Mouse (Mus musculus) megakaryocyte, embryonic 14.5 days (primary cell): ENCODE data around the gene Nts. TPM values are rescaled to one million over a fixed set of nuclear protein-coding genes. Genes with fewer than 3 reads are reported as not detected.
"Not testable (repeated sequence)": the region's sequence is repeated elsewhere in the genome, so short reads cannot be mapped to it uniquely, and the experiment has no call there.

Source experiments
- H3K27me3 ChIP-seq: replicated peaks from 2 replicates; pipeline ENCODE3; 2012; ENCODE audit warnings: inconsistent platforms
- H3K36me3 ChIP-seq: replicated peaks from 2 replicates; pipeline ENCODE3; 2012; ENCODE audit warnings: low read length, inconsistent platforms, mixed read lengths
- H3K4me1 ChIP-seq: 2 replicates; pipeline ENCODE4 v1.6.1; 2012; ENCODE audit warnings: inconsistent platforms
- H3K4me3 ChIP-seq: replicated peaks from 2 replicates; pipeline ENCODE3; 2012; ENCODE audit warnings: moderate library complexity, mild to moderate bottlenecking, inconsistent platforms
- H3K9me3 ChIP-seq: 2 replicates; pipeline ENCODE4 v1.6.1; 2012; ENCODE audit warnings: inconsistent platforms
- FLI1 ChIP-seq: IDR thresholded peaks from 2 replicates; pipeline ENCODE4 v1.6.1; 2012; ENCODE audit warnings: low read length, inconsistent platforms, mixed read lengths
- GATA1 ChIP-seq: IDR thresholded peaks from 3 replicates; pipeline ENCODE4 v1.6.1; 2012; ENCODE audit warnings: mixed read lengths, low read length, inconsistent platforms, borderline replicate concordance
- polyA plus RNA-seq: library from polyadenylated mRNA; stranded (reverse); fragments of >175 nt; gene quantifications from 2 replicates; pipeline ENCODE4 v1.2.3, GENCODE M21; 2012; ENCODE audit warnings: low replicate concordance; ENCODE audit not compliant: insufficient read depth

The Nts gene
- polyA plus RNA-seq, 1 experiment, result not detected

DNA sequence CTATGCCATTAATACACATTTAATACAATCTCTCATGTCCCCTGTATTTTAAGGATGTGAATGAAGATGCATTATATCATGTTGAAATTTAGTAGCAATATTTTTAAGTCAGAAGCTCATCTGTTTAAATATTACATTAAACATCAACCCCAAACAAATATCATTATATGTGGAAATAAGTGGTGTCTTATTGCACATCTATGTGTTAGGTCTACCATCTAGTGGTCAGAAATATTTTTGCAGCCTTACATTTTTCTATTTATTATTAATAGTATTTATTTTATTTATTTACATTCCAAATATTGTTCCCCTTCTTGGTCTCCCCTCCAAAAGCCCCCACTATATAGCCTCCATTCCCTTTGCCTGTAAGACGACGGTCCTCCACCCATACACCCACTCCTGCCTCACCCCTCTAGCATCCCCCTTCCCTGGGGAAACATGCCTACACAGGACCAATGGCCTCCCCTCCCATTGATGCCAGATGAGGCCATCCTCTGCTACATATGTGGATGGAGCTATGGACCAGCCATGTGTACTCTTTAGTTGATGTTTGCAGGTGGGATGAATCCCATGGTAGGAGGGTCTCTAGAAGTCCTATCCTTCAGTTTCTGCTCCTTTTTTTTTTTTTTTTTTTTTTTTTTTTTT, 45.3 kb downstream of the Nts start:
- Histone ChIP-seq H3K27me3 (no peaks in the 10 kb centered on the region), H3K4me1 (peaks cover 3% of the 10 kb centered on the region; the same call in 1 of the 2 replicates), H3K9me3 (no peaks in the 10 kb centered on the region), H3K4me3 (no peak overlapping the region), H3K36me3 (no peaks in the 10 kb centered on the region)
- TF ChIP-seq GATA1, result no peak
- no peak for TF ChIP-seq FLI1

GRCm38 (mm10) chr10:102435467-102435866, 54.8 kb downstream of the Nts start:
- H3K4me1 ChIP-seq, H3K36me3 ChIP-seq, H3K4me3 ChIP-seq, H3K9me3 ChIP-seq, H3K27me3 ChIP-seq: not testable (repeated sequence)

DNA sequence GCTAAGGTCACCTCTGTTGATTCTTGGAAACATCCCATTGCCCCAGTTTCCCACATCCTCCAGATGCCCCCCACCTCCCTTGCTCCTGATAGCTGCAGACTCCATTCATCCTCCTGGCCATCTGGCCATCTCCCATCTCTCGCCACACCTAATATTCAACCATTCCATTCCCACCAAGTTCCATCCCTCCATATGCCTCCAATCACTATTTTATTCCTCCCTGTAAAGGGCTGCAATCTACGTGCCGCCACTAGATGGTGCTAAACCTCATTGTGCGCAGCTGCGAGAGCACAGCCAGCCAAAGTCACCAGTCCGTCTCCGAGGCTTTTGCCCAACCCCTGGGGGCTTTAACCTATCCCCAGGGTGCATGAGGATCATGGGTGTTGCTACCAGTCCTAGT, 55.2 kb downstream of the Nts start:
- not testable (repeated sequence) for H3K9me3 ChIP-seq, H3K4me3 ChIP-seq, H3K27me3 ChIP-seq, H3K36me3 ChIP-seq, H3K4me1 ChIP-seq

Other genes starting within 250 kb of the Nts start
- not detected in 2 replicates for gene Rassf9, start 21.7 kb upstream of the Nts start, polyA plus RNA-seq